Mouse (Mus musculus): ENCODE measurements around the gene Taar3.

DNA sequence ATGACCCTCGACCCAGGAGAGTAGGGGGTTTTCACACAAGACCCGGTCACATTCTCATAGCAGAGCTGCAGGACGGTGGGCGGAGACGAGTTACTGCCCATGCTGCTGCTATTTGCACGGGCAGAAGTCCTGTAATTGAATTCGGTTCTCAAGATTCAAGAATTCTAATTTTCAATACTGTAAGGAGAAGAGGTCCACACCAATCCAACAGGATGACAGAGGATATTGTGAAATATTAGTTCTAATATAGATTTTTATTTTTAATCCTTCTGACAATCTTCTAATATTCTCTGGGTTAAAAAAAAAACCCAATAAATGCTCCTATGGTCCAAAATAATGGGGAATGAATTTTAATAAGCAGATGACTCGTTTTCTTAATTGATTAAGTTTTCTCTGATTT, 36.2 kb downstream of the Taar3 start, which contains the start of gene Taar6:
- TF ChIP-seq CTCF (IDR thresholded peaks at IDR 0.05; ENCODE audit: insufficient read depth, low read depth, low read length): no peak
- TF ChIP-seq POLR2A (IDR thresholded peaks at IDR 0.05; ENCODE audit: insufficient read depth, low read depth, low read length): no peak

Data from olfactory bulb, adult 2 months (tissue).